In genomic region chr8:111081580-111082258, GRCm38 (mm10) we compare ENCODE assay signal across 15 mouse cellular contexts. TPM values are rescaled to one million over a fixed set of nuclear protein-coding genes. Genes with fewer than 3 reads are reported as not detected.
DNase-seq lines count a peak whose midpoint lies in the region; ATAC-seq lines count a peak whose summit lies in the region.
"Had no signal": no experiment of that assay in that cellular context is flagged by ENCODE, and none has a peak within 500 bp of the region (broad histone marks: within the 10 kb centered on the region; RNA-seq: fewer than 3 reads in every experiment).

No protein-coding gene starts in this region.

- ATAC-seq in forebrain, embryonic 15.5 days (replicated peaks), result no peak
- ATAC-seq in kidney, embryonic 16.5 days (ENCODE audit: low FRiP score, low TSS enrichment), result peak; percentile 90
- ATAC-seq in activated CD4-positive, CD25-positive, alpha-beta regulatory T cell, adult 4 months, result no peak
- ATAC-seq: intestine, embryonic 16.5 days; liver, postnatal 0 days had no signal

- peaks cover 42% of the 10 kb centered on the region for H3K4me1 ChIP-seq in forebrain, embryonic 10.5 days
- no peaks in the 10 kb centered on the region for H3K4me1 ChIP-seq in forebrain, embryonic 15.5 days
- H3K4me1 ChIP-seq in kidney, embryonic 16.5 days (ENCODE audit: insufficient read depth, low read length), result peaks cover 29% of the 10 kb centered on the region
- H3K4me1 ChIP-seq: heart, embryonic 15.5 days had no signal

- no peak overlapping the region for H3K9ac ChIP-seq in forebrain, embryonic 15.5 days (replicated peaks)
- peak overlapping the region; percentile 67 for H3K9ac ChIP-seq in kidney, embryonic 16.5 days (replicated peaks; ENCODE audit: low read length)
- H3K9ac ChIP-seq: heart, embryonic 15.5 days; limb, embryonic 12.5 days; liver, postnatal 0 days had no signal

- peak overlapping the region; percentile 11 for H3K27ac ChIP-seq in forebrain, embryonic 10.5 days
- no peak overlapping the region for H3K27ac ChIP-seq in forebrain, embryonic 15.5 days (replicated peaks)
- H3K27ac ChIP-seq in kidney, embryonic 16.5 days (ENCODE audit: low read length), result peak overlapping the region; percentile 94
- H3K27ac ChIP-seq: heart, embryonic 15.5 days; limb, embryonic 12.5 days had no signal

- WGBS in forebrain, embryonic 10.5 days, result 46% methylated on average over 12 of the region's 12 CpGs
- WGBS in forebrain, embryonic 15.5 days, result 34% methylated on average over 12 of the region's 12 CpGs
- WGBS in kidney, embryonic 16.5 days, result 35% methylated on average over 12 of the region's 12 CpGs

- H3K4me2 ChIP-seq in forebrain, embryonic 15.5 days (replicated peaks), result no peak overlapping the region
- peak overlapping the region; percentile 56 for H3K4me2 ChIP-seq in kidney, embryonic 16.5 days (replicated peaks; ENCODE audit: low read depth, low read length)
- H3K4me2 ChIP-seq: heart, embryonic 15.5 days; limb, embryonic 12.5 days had no signal

- H3K27me3 ChIP-seq in forebrain, embryonic 10.5 days (ENCODE audit: poor library complexity, severe bottlenecking), result no peaks in the 10 kb centered on the region
- H3K27me3 ChIP-seq in forebrain, embryonic 15.5 days, result no peaks in the 10 kb centered on the region
- no peaks in the 10 kb centered on the region for H3K27me3 ChIP-seq in kidney, embryonic 16.5 days (ENCODE audit: insufficient read depth, low read length)
- H3K27me3 ChIP-seq: heart, embryonic 15.5 days; limb, embryonic 12.5 days had no signal

- H3K9me3 ChIP-seq in forebrain, embryonic 10.5 days, result no peaks in the 10 kb centered on the region
- no peaks in the 10 kb centered on the region for H3K9me3 ChIP-seq in forebrain, embryonic 15.5 days
- H3K9me3 ChIP-seq in kidney, embryonic 16.5 days (ENCODE audit: low read length), result no peaks in the 10 kb centered on the region
- H3K9me3 ChIP-seq: heart, embryonic 15.5 days; limb, embryonic 12.5 days had no signal

- peak overlapping the region; percentile 8; the same call in 1 of the 2 replicates for H3K4me3 ChIP-seq in forebrain, embryonic 10.5 days
- no peak overlapping the region for H3K4me3 ChIP-seq in forebrain, embryonic 15.5 days
- peak overlapping the region; percentile 44 for H3K4me3 ChIP-seq in kidney, embryonic 16.5 days (ENCODE audit: low read length)
- H3K4me3 ChIP-seq: heart, embryonic 15.5 days; limb, embryonic 12.5 days had no signal

- no peaks in the 10 kb centered on the region for H3K36me3 ChIP-seq in forebrain, embryonic 10.5 days (replicated peaks)
- H3K36me3 ChIP-seq in forebrain, embryonic 15.5 days, result no peaks in the 10 kb centered on the region
- H3K36me3 ChIP-seq in kidney, embryonic 16.5 days (ENCODE audit: insufficient read depth, low read length), result no peaks in the 10 kb centered on the region
- H3K36me3 ChIP-seq: heart, embryonic 15.5 days; limb, embryonic 12.5 days had no signal

- DNase-seq in forebrain, embryonic 10.5 days (ENCODE audit: extremely low spot score, low spot score), result no peak
- no peak for DNase-seq in kidney, adult 8-10 months
- peak; percentile 58 for DNase-seq in testis, postnatal 10 days (ENCODE audit: low spot score)
- DNase-seq in testis, postnatal 14 days (ENCODE audit: low spot score), result no peak
- peak; percentile 75 for DNase-seq in retina, postnatal 1 day
- DNase-seq: cerebellum, adult 11-12 months; liver, postnatal 0 days; thymus, postnatal 14 days had no signal

RNA-seq across cellular contexts. Expression of gene Clec18a, which starts 10.5 kb away (rescaled TPM):
- polyA plus RNA-seq in forebrain, embryonic 10.5 days (2016; fragmentation: Nextera tagmentation; extraction: Ambion mirVana), result 1.6 and 2.9 TPM in 2 replicates
- 0.60 and 0.79 TPM in 2 replicates for polyA plus RNA-seq in forebrain, embryonic 15.5 days (2015; fragmentation: Nextera tagmentation; extraction: Ambion mirVana)
- 87.0 and 94.7 TPM in 2 replicates for polyA plus RNA-seq in kidney, embryonic 16.5 days (2015; fragmentation: Nextera tagmentation; extraction: Ambion mirVana)
- polyA plus RNA-seq in activated CD4-positive, CD25-positive, alpha-beta regulatory T cell, adult 4 months (2017; shearing (Covaris generic)), result not detected
- polyA plus RNA-seq: heart, embryonic 15.5 days; liver, postnatal 0 days had no signal

RNA-seq across cellular contexts. Expression of gene Pdpr, which starts 12.7 kb away (rescaled TPM):
- 11.9 and 12.3 TPM in 2 replicates for polyA plus RNA-seq in forebrain, embryonic 10.5 days (2016; fragmentation: Nextera tagmentation; extraction: Ambion mirVana)
- polyA plus RNA-seq in forebrain, embryonic 15.5 days (2015; fragmentation: Nextera tagmentation; extraction: Ambion mirVana), result 11.5 and 14.0 TPM in 2 replicates
- 10.5 and 12.7 TPM in 2 replicates for polyA plus RNA-seq in kidney, embryonic 16.5 days (2015; fragmentation: Nextera tagmentation; extraction: Ambion mirVana)
- polyA plus RNA-seq in activated CD4-positive, CD25-positive, alpha-beta regulatory T cell, adult 4 months (2017; shearing (Covaris generic)), result 1 to 10 TPM; 8.0 to 8.6 TPM

RNA-seq across cellular contexts. Expression of gene Exosc6, which starts 25.6 kb away (rescaled TPM):
- polyA plus RNA-seq in forebrain, embryonic 10.5 days (2016; fragmentation: Nextera tagmentation; extraction: Ambion mirVana), result 7.6 and 14.8 TPM in 2 replicates
- not detected in 2 replicates for polyA plus RNA-seq in forebrain, embryonic 15.5 days (2015; fragmentation: Nextera tagmentation; extraction: Ambion mirVana)
- polyA plus RNA-seq in kidney, embryonic 16.5 days (2015; fragmentation: Nextera tagmentation; extraction: Ambion mirVana), result 19.1 TPM in 2 replicates
- polyA plus RNA-seq in activated CD4-positive, CD25-positive, alpha-beta regulatory T cell, adult 4 months (2017; shearing (Covaris generic)), result not detected
- polyA plus RNA-seq: cortical plate, adult 2 months had no signal

RNA-seq across cellular contexts. Expression of gene Aars, which starts 48.8 kb away (rescaled TPM):
- polyA plus RNA-seq in forebrain, embryonic 10.5 days (2016; fragmentation: Nextera tagmentation; extraction: Ambion mirVana), result 87.6 and 91.2 TPM in 2 replicates
- polyA plus RNA-seq in forebrain, embryonic 15.5 days (2015; fragmentation: Nextera tagmentation; extraction: Ambion mirVana), result 68.8 and 69.6 TPM in 2 replicates
- polyA plus RNA-seq in kidney, embryonic 16.5 days (2015; fragmentation: Nextera tagmentation; extraction: Ambion mirVana), result 57.7 and 66.3 TPM in 2 replicates
- polyA plus RNA-seq in activated CD4-positive, CD25-positive, alpha-beta regulatory T cell, adult 4 months (2017; shearing (Covaris generic)), result 10 to 100 TPM; 14.0 to 20.3 TPM

RNA-seq across cellular contexts. Expression of gene Ddx19b, which starts 50.2 kb away (rescaled TPM):
- polyA plus RNA-seq in forebrain, embryonic 10.5 days (2016; fragmentation: Nextera tagmentation; extraction: Ambion mirVana), result 11.8 and 12.4 TPM in 2 replicates
- polyA plus RNA-seq in forebrain, embryonic 15.5 days (2015; fragmentation: Nextera tagmentation; extraction: Ambion mirVana), result 8.2 and 8.9 TPM in 2 replicates
- 6.2 and 6.8 TPM in 2 replicates for polyA plus RNA-seq in kidney, embryonic 16.5 days (2015; fragmentation: Nextera tagmentation; extraction: Ambion mirVana)
- polyA plus RNA-seq in activated CD4-positive, CD25-positive, alpha-beta regulatory T cell, adult 4 months (2017; shearing (Covaris generic)), result 1 to 10 TPM; 6.5 to 8.2 TPM

Comparison
In these comparisons a context has a peak if more than half of its experiments do, and no peak if none do; other contexts are left out.
1. DNase-seq: peak in testis, postnatal 10 days (single experiment) and retina, postnatal 1 day (single experiment); none in forebrain, embryonic 10.5 days (single experiment), kidney, adult 8-10 months (0 of 2) and testis, postnatal 14 days (single experiment).
2. RNA of gene Clec18a, which starts 10.5 kb away (polyA plus RNA-seq): 87.0 to 94.7 TPM in kidney, embryonic 16.5 days; 1.6 to 2.9 TPM in forebrain, embryonic 10.5 days, 0.60 to 0.79 TPM in forebrain, embryonic 15.5 days and not detected in activated CD4-positive, CD25-positive, alpha-beta regulatory T cell, adult 4 months; every median in the first group is over 10 times any median in the second.